Mouse (Mus musculus): ENCODE measurements around the gene Casp8. TPM values are rescaled to one million over a fixed set of nuclear protein-coding genes. Genes with fewer than 3 reads are reported as not detected.
"Not testable (repeated sequence)": the region's sequence is repeated elsewhere in the genome, so short reads cannot be mapped to it uniquely, and the experiment has no call there.

Casp8 gene
- polyA plus RNA-seq, 1 experiment from 2014 or later, result 38.9 TPM

DNA sequence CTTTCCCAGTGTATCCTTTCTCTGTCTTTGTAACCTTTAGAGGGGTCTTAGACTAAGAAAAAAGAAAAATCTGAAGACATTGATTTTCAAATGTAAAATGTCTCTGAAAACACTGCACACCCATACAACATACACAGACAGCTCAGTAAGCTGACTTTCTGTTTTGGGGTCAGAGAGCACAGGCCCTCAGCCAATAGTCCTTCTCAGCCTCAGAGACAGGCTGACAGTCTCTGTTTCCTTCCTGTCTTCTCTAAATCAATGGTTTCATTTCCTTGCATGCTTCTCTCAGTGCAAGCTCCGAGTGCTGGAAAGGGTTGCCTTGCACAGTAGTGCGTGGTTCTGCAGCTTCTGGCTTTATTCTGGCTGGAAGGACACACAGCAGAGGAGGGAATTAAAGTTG, 21.3 kb upstream of the Casp8 start:
- Histone ChIP-seq H3K9me3 (no peaks in the 10 kb centered on the region), H3K27ac (no peak overlapping the region), H3K9ac (no peak overlapping the region), H3K4me3 (no peak overlapping the region), H3K4me1 (no peaks in the 10 kb centered on the region), H3K27me3 (no peaks in the 10 kb centered on the region), H3K36me3 (no peaks in the 10 kb centered on the region), H3K4me2 (no peak overlapping the region)
- WGBS, result 75% methylated on average over 2 of the region's 2 CpGs
- ATAC-seq (ENCODE audit: insufficient number of reproducible peaks, low FRiP score, low TSS enrichment, low read depth), result no peak

GRCm38 (mm10) chr1:58775361-58775760, 19.8 kb upstream of the Casp8 start:
- Histone ChIP-seq H3K27me3 (no peaks in the 10 kb centered on the region), H3K4me3 (no peak overlapping the region), H3K4me2 (no peak overlapping the region), H3K4me1 (no peaks in the 10 kb centered on the region), H3K9ac (no peak overlapping the region), H3K9me3 (no peaks in the 10 kb centered on the region), H3K27ac (no peak overlapping the region), H3K36me3 (no peaks in the 10 kb centered on the region)
- 95% methylated on average over 5 of the region's 5 CpGs for WGBS
- no peak for ATAC-seq (ENCODE audit: insufficient number of reproducible peaks, low FRiP score, low TSS enrichment, low read depth)

GRCm38 (mm10) chr1:58777583-58777982, 17.6 kb upstream of the Casp8 start:
- 94% methylated on average over 1 of the region's 1 CpGs for WGBS
- no peak overlapping the region for H3K4me3 ChIP-seq
- no peaks in the 10 kb centered on the region for H3K9me3 ChIP-seq
- H3K36me3 ChIP-seq, result no peaks in the 10 kb centered on the region
- H3K27ac ChIP-seq, result no peak overlapping the region
- H3K4me2 ChIP-seq, result no peak overlapping the region
- no peaks in the 10 kb centered on the region for H3K4me1 ChIP-seq
- no peak overlapping the region for H3K9ac ChIP-seq
- no peaks in the 10 kb centered on the region for H3K27me3 ChIP-seq
- ATAC-seq (ENCODE audit: insufficient number of reproducible peaks, low FRiP score, low TSS enrichment, low read depth), result no peak

DNA sequence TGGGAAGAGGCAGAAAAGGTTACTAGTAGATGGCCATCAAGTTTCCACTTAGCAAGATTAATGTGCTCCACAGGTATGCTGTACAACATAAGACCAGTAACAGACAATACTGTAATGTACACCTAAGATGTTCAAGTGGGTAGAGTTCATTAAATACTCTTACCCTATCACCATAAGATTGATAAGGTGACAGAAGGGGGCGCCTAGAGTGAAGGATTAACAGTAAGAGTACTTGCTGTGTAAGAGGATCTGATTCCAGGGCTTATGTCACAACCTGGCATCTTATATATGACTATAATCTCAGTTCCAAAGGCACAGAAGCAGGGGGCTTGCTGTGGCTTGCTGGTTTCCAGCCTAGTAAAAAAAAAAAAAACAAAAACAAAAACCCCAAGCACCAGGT, 16.9 kb upstream of the Casp8 start:
- no peak overlapping the region for H3K9ac ChIP-seq
- H3K4me3 ChIP-seq, result no peak overlapping the region
- H3K36me3 ChIP-seq, result no peaks in the 10 kb centered on the region
- H3K4me1 ChIP-seq, result no peaks in the 10 kb centered on the region
- no peak overlapping the region for H3K27ac ChIP-seq
- H3K9me3 ChIP-seq, result no peaks in the 10 kb centered on the region
- ATAC-seq (ENCODE audit: insufficient number of reproducible peaks, low FRiP score, low TSS enrichment, low read depth), result no peak
- H3K4me2 ChIP-seq, result no peak overlapping the region
- 14% methylated on average over 1 of the region's 1 CpGs for WGBS
- no peaks in the 10 kb centered on the region for H3K27me3 ChIP-seq

GRCm38 (mm10) chr1:58786276-58786675, 8.9 kb upstream of the Casp8 start:
- Histone ChIP-seq H3K4me2 (no peak overlapping the region), H3K27ac (no peak overlapping the region), H3K9me3 (no peaks in the 10 kb centered on the region), H3K4me1 (no peaks in the 10 kb centered on the region), H3K9ac (no peak overlapping the region), H3K27me3 (no peaks in the 10 kb centered on the region), H3K4me3 (no peak overlapping the region), H3K36me3 (no peaks in the 10 kb centered on the region)
- 89% methylated on average over 2 of the region's 2 CpGs for WGBS
- no peak for ATAC-seq (ENCODE audit: insufficient number of reproducible peaks, low FRiP score, low TSS enrichment, low read depth)

- 97% methylated on average over 4 of the region's 4 CpGs for WGBS
- Histone ChIP-seq H3K9me3 (no peaks in the 10 kb centered on the region), H3K27ac (no peak overlapping the region), H3K4me3 (no peak overlapping the region), H3K9ac (no peak overlapping the region), H3K4me2 (no peak overlapping the region), H3K4me1 (no peaks in the 10 kb centered on the region), H3K36me3 (no peaks in the 10 kb centered on the region), H3K27me3 (no peaks in the 10 kb centered on the region)
- ATAC-seq (ENCODE audit: insufficient number of reproducible peaks, low FRiP score, low TSS enrichment, low read depth), result no peak
These were observed 6.8 kb upstream of the Casp8 start for GRCm38 (mm10) chr1:58788410-58788809.

DNA sequence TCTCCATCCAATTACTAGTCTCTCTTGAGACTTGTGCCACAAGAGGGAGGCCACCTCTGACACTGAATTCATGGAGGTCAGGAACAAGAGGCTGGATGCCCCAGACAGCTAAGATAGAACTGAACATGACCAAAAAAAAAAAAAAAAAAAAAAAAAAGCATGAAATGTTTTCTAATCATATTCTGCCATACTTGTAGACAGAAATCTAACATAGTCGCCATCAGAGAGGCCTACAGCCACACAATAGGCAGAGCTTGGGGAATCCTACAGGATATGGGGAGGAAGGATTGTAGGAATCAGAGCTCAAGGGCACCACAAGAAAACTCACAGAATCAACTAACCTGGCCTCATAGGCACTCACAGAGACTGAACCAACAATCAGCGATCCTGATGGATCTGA, 469 bp upstream of the Casp8 start:
- H3K27me3 ChIP-seq, result no peaks in the 10 kb centered on the region
- H3K9me3 ChIP-seq, result no peaks in the 10 kb centered on the region
- peaks cover 2% of the 10 kb centered on the region; the same call in 1 of the 2 replicates for H3K4me1 ChIP-seq
- 69% methylated on average over 2 of the region's 2 CpGs for WGBS
- H3K4me3 ChIP-seq, result peak overlapping the region; percentile 55; the same call in 1 of the 2 replicates
- H3K36me3 ChIP-seq, result peaks cover 8% of the 10 kb centered on the region; the same call in 1 of the 2 replicates
- H3K4me2 ChIP-seq, result peak overlapping the region; percentile 53; the same call in 1 of the 2 replicates
- no peak overlapping the region for H3K9ac ChIP-seq
- H3K27ac ChIP-seq, result no peak overlapping the region
- no peak for ATAC-seq (ENCODE audit: insufficient number of reproducible peaks, low FRiP score, low TSS enrichment, low read depth)

DNA sequence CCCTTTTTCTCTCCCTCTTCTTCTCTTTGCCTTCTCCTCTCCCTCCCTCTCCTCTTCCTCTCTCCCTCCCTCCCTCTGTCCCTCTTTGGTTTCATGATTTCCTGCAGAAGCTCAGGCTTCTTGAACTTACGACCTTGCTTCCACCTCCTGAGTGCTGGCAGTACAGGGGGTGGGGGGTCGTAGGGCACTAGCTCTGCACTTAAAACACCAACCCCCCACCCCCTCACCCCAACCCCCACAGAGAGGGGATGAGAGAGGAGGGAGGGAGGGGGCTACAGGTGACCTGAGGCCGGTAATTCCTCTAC, 837 bp downstream of the Casp8 start:
- Histone ChIP-seq H3K4me1 (peaks cover 2% of the 10 kb centered on the region; the same call in 1 of the 2 replicates), H3K27me3 (no peaks in the 10 kb centered on the region), H3K9ac (peak overlapping the region; percentile 62), H3K36me3 (peaks cover 8% of the 10 kb centered on the region; the same call in 1 of the 2 replicates), H3K27ac (peak overlapping the region; percentile 77), H3K4me3 (peak overlapping the region; percentile 55), H3K9me3 (no peaks in the 10 kb centered on the region), H3K4me2 (peak overlapping the region; percentile 53)
- no peak for ATAC-seq (ENCODE audit: insufficient number of reproducible peaks, low FRiP score, low TSS enrichment, low read depth)
- 0% methylated on average over 3 of the region's 3 CpGs for WGBS

- no peak for ATAC-seq (ENCODE audit: insufficient number of reproducible peaks, low FRiP score, low TSS enrichment, low read depth)
- H3K36me3 ChIP-seq, result peaks cover 8% of the 10 kb centered on the region; the same call in 1 of the 2 replicates
- no peaks in the 10 kb centered on the region for H3K9me3 ChIP-seq
- H3K9ac ChIP-seq, result no peak overlapping the region
- H3K27me3 ChIP-seq, result no peaks in the 10 kb centered on the region
- no peak overlapping the region for H3K4me3 ChIP-seq
- 71% methylated on average over 4 of the region's 4 CpGs for WGBS
- no peak overlapping the region for H3K4me2 ChIP-seq
- no peak overlapping the region for H3K27ac ChIP-seq
- peaks cover 2% of the 10 kb centered on the region; the same call in 1 of the 2 replicates for H3K4me1 ChIP-seq
These were observed 1.7 kb downstream of the Casp8 start for GRCm38 (mm10) chr1:58796853-58797252.

DNA sequence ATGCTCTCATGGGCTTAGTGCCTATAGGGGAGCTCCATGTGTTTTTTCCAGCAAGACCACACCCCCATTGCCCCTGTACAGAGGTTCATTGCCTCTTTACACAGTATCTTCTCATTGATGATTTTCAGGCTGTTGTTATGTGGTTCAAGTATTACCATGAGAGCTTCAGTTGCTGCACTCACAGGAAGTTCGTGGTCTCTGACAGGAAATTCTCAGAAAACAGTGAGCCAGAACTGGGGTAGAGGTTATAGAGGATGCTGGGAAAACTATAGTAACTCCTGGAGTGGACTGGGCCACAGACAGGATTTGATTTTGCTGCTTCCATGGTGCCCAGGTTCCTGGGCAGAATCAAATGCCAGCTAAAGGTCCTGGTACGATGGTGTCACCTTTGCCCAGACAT, 2.2 kb downstream of the Casp8 start:
- peaks cover 8% of the 10 kb centered on the region; the same call in 1 of the 2 replicates for H3K36me3 ChIP-seq
- ATAC-seq (ENCODE audit: insufficient number of reproducible peaks, low FRiP score, low TSS enrichment, low read depth), result no peak
- no peaks in the 10 kb centered on the region for H3K27me3 ChIP-seq
- H3K4me3 ChIP-seq, result no peak overlapping the region
- H3K9me3 ChIP-seq, result no peaks in the 10 kb centered on the region
- no peak overlapping the region for H3K9ac ChIP-seq
- H3K27ac ChIP-seq, result no peak overlapping the region
- H3K4me1 ChIP-seq, result peaks cover 4% of the 10 kb centered on the region
- no peak overlapping the region for H3K4me2 ChIP-seq
- 84% methylated on average over 2 of the region's 2 CpGs for WGBS

DNA sequence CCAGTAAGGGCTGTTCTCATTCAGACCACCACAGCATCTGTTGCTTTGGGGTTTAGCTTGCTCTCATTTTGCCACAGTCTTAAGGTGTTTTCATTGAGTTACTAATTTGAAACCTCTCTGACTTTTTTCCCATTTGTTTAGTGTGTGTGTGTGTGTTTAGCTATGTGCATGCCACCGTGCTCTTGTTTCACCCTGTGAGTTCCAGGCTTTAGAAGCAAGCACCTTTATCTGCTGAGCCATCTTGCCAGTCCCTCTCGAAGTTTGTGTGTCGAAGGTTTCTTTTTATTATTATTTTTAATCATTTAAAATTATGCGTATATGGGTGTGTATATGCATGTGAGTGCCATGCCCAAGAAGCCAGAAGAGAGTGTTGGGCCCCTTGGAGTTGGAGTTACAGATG, 3.7 kb downstream of the Casp8 start:
- 95% methylated on average over 4 of the region's 4 CpGs for WGBS
- peaks cover 8% of the 10 kb centered on the region; the same call in 1 of the 2 replicates for H3K36me3 ChIP-seq
- H3K9me3 ChIP-seq, result no peaks in the 10 kb centered on the region
- no peak overlapping the region for H3K9ac ChIP-seq
- ATAC-seq (ENCODE audit: insufficient number of reproducible peaks, low FRiP score, low TSS enrichment, low read depth), result no peak
- no peak overlapping the region for H3K4me3 ChIP-seq
- H3K27ac ChIP-seq, result no peak overlapping the region
- no peaks in the 10 kb centered on the region for H3K27me3 ChIP-seq
- H3K4me1 ChIP-seq, result peaks cover 7% of the 10 kb centered on the region
- H3K4me2 ChIP-seq, result no peak overlapping the region

DNA sequence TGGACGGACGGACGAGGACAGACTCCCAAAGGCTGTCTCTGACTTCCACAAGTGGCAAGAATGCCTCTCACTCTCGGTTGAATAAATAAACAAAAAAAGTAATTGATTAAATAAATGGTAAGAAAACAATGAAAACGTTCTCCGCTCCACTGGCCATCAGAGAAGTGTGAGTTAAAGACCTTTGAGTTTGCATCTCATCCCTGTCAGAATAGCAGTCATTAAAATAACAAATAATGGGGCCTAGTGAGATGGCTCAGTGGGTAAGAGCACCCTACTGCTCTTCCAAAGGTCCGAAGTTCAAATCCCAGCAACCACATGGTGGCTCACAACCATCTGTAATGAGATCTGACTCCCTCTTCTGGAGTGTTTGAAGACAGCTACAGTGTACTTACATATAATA, 5.5 kb downstream of the Casp8 start:
- not testable (repeated sequence) for ATAC-seq (ENCODE audit: insufficient number of reproducible peaks, low FRiP score, low TSS enrichment, low read depth); H3K27ac ChIP-seq; H3K4me1 ChIP-seq; H3K9me3 ChIP-seq; H3K9ac ChIP-seq; H3K4me3 ChIP-seq; H3K4me2 ChIP-seq; H3K27me3 ChIP-seq; H3K36me3 ChIP-seq
- WGBS, result 88% methylated on average over 7 of the region's 7 CpGs

DNA sequence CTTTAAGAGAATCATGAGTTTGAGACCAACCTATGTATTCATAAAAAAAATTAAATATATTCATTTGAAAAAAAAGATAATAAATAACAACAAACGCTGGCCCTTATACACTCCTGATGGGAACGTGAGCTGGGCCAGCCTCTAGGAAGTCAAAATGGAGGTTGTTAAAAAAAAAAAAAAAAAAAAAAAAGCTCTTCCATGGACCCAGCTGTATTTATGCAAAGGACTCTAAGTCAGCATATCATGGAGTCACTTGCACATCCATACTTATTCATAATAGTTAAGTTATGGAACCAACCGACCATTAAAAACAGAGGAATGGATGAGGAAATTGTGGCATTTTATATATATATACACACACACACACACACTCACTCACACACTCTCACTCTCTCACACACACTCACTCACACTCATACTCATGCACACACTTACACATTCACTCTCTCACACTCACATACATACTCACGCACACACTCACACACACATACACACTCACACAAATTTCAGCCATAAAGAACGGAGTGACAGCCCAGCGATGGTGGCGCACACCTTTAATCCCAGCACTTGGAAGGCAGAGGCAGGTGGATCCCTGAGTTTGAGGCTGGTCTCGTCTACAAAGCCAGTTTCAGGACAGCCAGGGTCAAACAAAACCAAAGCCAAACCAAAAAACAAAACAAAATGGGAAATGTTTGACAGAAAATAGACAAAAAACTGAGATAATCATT, 6.5 kb downstream of the Casp8 start:
- Histone ChIP-seq H3K9me3 (no peaks in the 10 kb centered on the region), H3K4me2 (no peak overlapping the region), H3K27ac (no peak overlapping the region), H3K36me3 (peaks cover 8% of the 10 kb centered on the region; the same call in 1 of the 2 replicates), H3K4me3 (no peak overlapping the region), H3K9ac (no peak overlapping the region), H3K27me3 (no peaks in the 10 kb centered on the region), H3K4me1 (peaks cover 7% of the 10 kb centered on the region)
- WGBS, result 89% methylated on average over 8 of the region's 8 CpGs
- ATAC-seq (ENCODE audit: insufficient number of reproducible peaks, low FRiP score, low TSS enrichment, low read depth), result no peak

Measured in limb, embryonic 15.5 days (tissue).